Mouse (Mus musculus) E14TG2a.4 (cell line): ENCODE measurements at regions not wholly inside any gene's neighbourhood (a gene's known extent, or its start where the extent isn't known, plus 50 kb on each side); places are given as distances from the start of the nearest gene placed in this dataset.

Experiments used
- CTCF ChIP-seq: conservative IDR thresholded peaks from 2 replicates; pipeline ENCODE4 v1.5.1; 2014; ENCODE audit warnings: low read length
- POU5F1 ChIP-seq: IDR thresholded peaks from 2 replicates; pipeline ENCODE4 v1.6.1; 2014; ENCODE audit warnings: low read length, borderline replicate concordance

DNA sequence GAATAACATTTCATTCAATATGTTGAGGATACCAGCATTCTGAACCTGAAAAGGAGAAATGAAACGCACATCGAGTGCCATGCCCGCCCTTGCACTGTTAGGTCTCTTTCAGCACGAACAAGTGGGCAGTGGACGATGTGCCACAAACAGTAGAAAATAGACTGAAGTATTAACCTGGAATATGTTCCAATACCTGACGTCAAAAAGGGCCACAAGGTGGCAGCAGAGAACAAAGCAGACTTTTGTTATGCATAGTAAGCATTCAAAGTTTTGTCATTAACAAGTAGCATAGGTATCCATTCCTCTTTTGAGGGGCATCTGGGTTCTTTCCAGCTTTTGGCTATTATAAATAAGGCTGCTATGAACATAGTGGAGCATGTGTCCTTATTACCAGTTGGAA is 63.5 kb upstream of the D330045A20Rik start:
- TF ChIP-seq CTCF (0 out of 2 replicates have a peak, but pooled peaks have one; percentile 13), POU5F1 (peak; percentile 65; the same call in 1 of the 2 replicates)
